14 mouse cellular contexts compared by ENCODE assay signal in genomic region chr9:102249124-102249816, GRCm38 (mm10).
DNase-seq lines count a peak whose midpoint lies in the region; ATAC-seq and TF ChIP-seq lines count a peak whose summit lies in the region.
"Had no signal": no experiment of that assay in that cellular context is flagged by ENCODE, and none has a peak within 500 bp of the region (broad histone marks: within the 10 kb centered on the region; RNA-seq: fewer than 3 reads in every experiment).

No protein-coding gene starts in this region.

- peaks cover 14% of the 10 kb centered on the region for H3K4me1 ChIP-seq in forebrain, postnatal 0 days (ENCODE audit: insufficient read depth)
- peaks cover 35% of the 10 kb centered on the region for H3K4me1 ChIP-seq in midbrain, embryonic 12.5 days
- H3K4me1 ChIP-seq: limb, embryonic 15.5 days had no signal

- no peaks in the 10 kb centered on the region for H3K36me3 ChIP-seq in forebrain, postnatal 0 days (ENCODE audit: insufficient read depth)
- H3K36me3 ChIP-seq in midbrain, embryonic 12.5 days: no peaks in the 10 kb centered on the region
- H3K36me3 ChIP-seq: limb, embryonic 15.5 days had no signal

- no peak overlapping the region for H3K27ac ChIP-seq in forebrain, postnatal 0 days (ENCODE audit: low read depth, low read length)
- H3K27ac ChIP-seq in midbrain, embryonic 12.5 days (replicated peaks): peak overlapping the region; percentile 5; the same call in 1 of the 2 replicates
- H3K27ac ChIP-seq: limb, embryonic 15.5 days had no signal

- no peaks in the 10 kb centered on the region for H3K9me3 ChIP-seq in forebrain, postnatal 0 days (ENCODE audit: low read length)
- H3K9me3 ChIP-seq in midbrain, embryonic 12.5 days: no peaks in the 10 kb centered on the region
- H3K9me3 ChIP-seq: limb, embryonic 15.5 days had no signal

- no peak overlapping the region for H3K4me3 ChIP-seq in forebrain, postnatal 0 days (ENCODE audit: low read depth, low read length)
- H3K4me3 ChIP-seq in midbrain, embryonic 12.5 days: no peak overlapping the region
- H3K4me3 ChIP-seq: limb, embryonic 15.5 days had no signal

- ATAC-seq in forebrain, postnatal 0 days: peak; percentile 56
- ATAC-seq in midbrain, embryonic 12.5 days (ENCODE audit: low FRiP score, low read depth): peak; percentile 73

- H3K4me2 ChIP-seq in forebrain, postnatal 0 days (ENCODE audit: low read depth): no peak overlapping the region
- H3K4me2 ChIP-seq in midbrain, embryonic 12.5 days (replicated peaks): no peak overlapping the region
- H3K4me2 ChIP-seq: limb, embryonic 15.5 days had no signal

- TF ChIP-seq CTCF in forebrain, postnatal 0 days (IDR thresholded peaks at IDR 0.05; ENCODE audit: low read depth): no peak

- no peak overlapping the region for H3K9ac ChIP-seq in forebrain, postnatal 0 days
- H3K9ac ChIP-seq in midbrain, embryonic 12.5 days (replicated peaks): no peak overlapping the region
- H3K9ac ChIP-seq: limb, embryonic 15.5 days had no signal

- peak; percentile 34 to 60 for DNase-seq in kidney, postnatal 4 days
- no peak for DNase-seq in kidney, adult 9 months
- peak; percentile 42 for DNase-seq in forebrain, postnatal 0 days
- DNase-seq in urinary bladder, adult 18-20 months (ENCODE audit: low spot score in 2 of 2): no peak
- DNase-seq in left cerebral cortex, postnatal 4 days: no peak
- no peak for DNase-seq in cerebellum, adult 18-20 months
- DNase-seq: cerebellum, postnatal 36 days; heart, postnatal 36 days; kidney, postnatal 36 days; lung, adult 2 months; right cerebral cortex, postnatal 14 days; thymus, postnatal 36 days had no signal

- intact Hi-C loops in left cerebral cortex, postnatal 4 days (cut with DNase I): no loop called here

- no peaks in the 10 kb centered on the region; the same call in 1 of the 2 replicates for H3K27me3 ChIP-seq in forebrain, postnatal 0 days (ENCODE audit: insufficient read depth, low read length)
- peaks cover 47% of the 10 kb centered on the region for H3K27me3 ChIP-seq in midbrain, embryonic 12.5 days
- H3K27me3 ChIP-seq: limb, embryonic 15.5 days had no signal

- 8% methylated on average over 9 of the region's 9 CpGs for WGBS in forebrain, postnatal 0 days
- 8% methylated on average over 9 of the region's 9 CpGs for WGBS in midbrain, embryonic 12.5 days

Comparison
In these comparisons a context has a peak if more than half of its experiments do, and no peak if none do; other contexts are left out.
1. DNase-seq: peak in kidney, postnatal 4 days (2 of 2) and forebrain, postnatal 0 days (single experiment); none in kidney, adult 9 months (single experiment), urinary bladder, adult 18-20 months (0 of 2), left cerebral cortex, postnatal 4 days (single experiment) and cerebellum, adult 18-20 months (0 of 2).